Mouse (Mus musculus) heart, embryonic 12.5 days (tissue): ENCODE measurements at regions not wholly inside any gene's neighbourhood (a gene's known extent, or its start where the extent isn't known, plus 50 kb on each side); places are given as distances from the start of the nearest gene placed in this dataset.
A peak's percentile ranks its signal among the peaks of the same experiment; 100 is the strongest.
"Not testable (repeated sequence)": the region's sequence is repeated elsewhere in the genome, so short reads cannot be mapped to it uniquely, and the experiment has no call there.

Source experiments
- ATAC-seq: fragments of 200-750 bp; cut with Nextera tagmentation; 2 replicates; pipeline ENCODE4 v1.8.0; 2017; ENCODE audit warnings: moderate TSS enrichment, moderate library complexity; ENCODE audit not compliant: insufficient number of reproducible peaks, low FRiP score
- H3K27ac ChIP-seq: fragments of 300-500 bp; sonication (generic); 2 replicates; pipeline ENCODE4 v1.5.1; 2016; ENCODE audit warnings: mild to moderate bottlenecking, moderate library complexity; ENCODE audit not compliant: poor library complexity, severe bottlenecking
- H3K27me3 ChIP-seq: fragments of 300-500 bp; sonication (generic); replicated peaks from 2 replicates; pipeline ENCODE4 v1.6.1; 2016; ENCODE audit warnings: mild to moderate bottlenecking, moderate library complexity
- H3K36me3 ChIP-seq: fragments of 300-500 bp; sonication (generic); 2 replicates; pipeline ENCODE4 v1.6.1; 2016; ENCODE audit warnings: mild to moderate bottlenecking, moderate library complexity
- H3K4me1 ChIP-seq: fragments of 300-500 bp; sonication (generic); replicated peaks from 2 replicates; pipeline ENCODE4 v1.6.1; 2016; ENCODE audit warnings: mild to moderate bottlenecking
- H3K4me2 ChIP-seq: fragments of 300-500 bp; sonication (generic); 2 replicates; pipeline ENCODE4 v1.6.1; 2016; ENCODE audit warnings: mild to moderate bottlenecking, moderate library complexity
- H3K4me3 ChIP-seq: fragments of 300-500 bp; sonication (generic); 2 replicates; pipeline ENCODE4 v1.5.1; 2016; ENCODE audit warnings: mild to moderate bottlenecking
- H3K9ac ChIP-seq: fragments of 300-500 bp; sonication (generic); 2 replicates; pipeline ENCODE4 v1.6.1; 2016; ENCODE audit warnings: mild to moderate bottlenecking, moderate library complexity
- H3K9me3 ChIP-seq: fragments of 300-500 bp; sonication (generic); replicated peaks from 2 replicates; pipeline ENCODE4 v1.6.1; 2016; ENCODE audit warnings: mild to moderate bottlenecking, moderate library complexity
- WGBS: fragments of 180-500 bp; shearing (Covaris S2); methylation state at CpG from one replicate; pipeline ENCODE4 v1.1.7; 2016; 5-methylcytosine and 5-hydroxymethylcytosine counted together

DNA sequence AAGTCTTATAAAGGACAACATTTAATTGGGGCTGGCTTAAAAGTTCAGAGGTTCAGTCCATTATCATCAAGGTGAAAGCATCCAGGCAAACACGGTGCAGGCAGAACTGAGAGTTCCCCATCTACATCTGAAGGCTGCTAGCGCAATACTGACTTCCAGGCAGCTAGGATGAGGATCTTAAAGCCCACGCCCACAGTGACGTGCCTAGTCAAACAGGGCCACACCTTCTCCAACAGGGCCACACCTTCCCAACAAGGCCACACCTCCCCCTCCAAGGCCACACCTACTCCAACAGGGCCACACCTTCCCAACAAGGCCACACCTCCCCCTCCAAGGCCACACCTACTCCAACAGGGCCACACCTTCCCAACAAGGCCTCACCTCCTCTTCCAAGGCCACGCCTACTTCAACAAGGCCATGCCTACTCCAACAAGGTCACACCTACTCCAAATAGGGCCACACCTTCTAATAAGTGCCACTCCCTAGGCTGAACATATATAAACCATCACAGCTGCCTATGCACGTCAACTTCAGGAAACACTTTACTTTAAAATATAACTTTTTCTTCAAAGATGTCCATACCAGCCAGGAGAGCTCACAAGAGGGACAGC, 184.1 kb upstream of the Ajap1 start:
- H3K27ac ChIP-seq, H3K36me3 ChIP-seq, H3K4me2 ChIP-seq, H3K9me3 ChIP-seq, H3K9ac ChIP-seq, H3K27me3 ChIP-seq, H3K4me3 ChIP-seq, H3K4me1 ChIP-seq: not testable (repeated sequence)
- ATAC-seq: peak; percentile 67
- 66% methylated on average over 6 of the region's 6 CpGs for WGBS

DNA sequence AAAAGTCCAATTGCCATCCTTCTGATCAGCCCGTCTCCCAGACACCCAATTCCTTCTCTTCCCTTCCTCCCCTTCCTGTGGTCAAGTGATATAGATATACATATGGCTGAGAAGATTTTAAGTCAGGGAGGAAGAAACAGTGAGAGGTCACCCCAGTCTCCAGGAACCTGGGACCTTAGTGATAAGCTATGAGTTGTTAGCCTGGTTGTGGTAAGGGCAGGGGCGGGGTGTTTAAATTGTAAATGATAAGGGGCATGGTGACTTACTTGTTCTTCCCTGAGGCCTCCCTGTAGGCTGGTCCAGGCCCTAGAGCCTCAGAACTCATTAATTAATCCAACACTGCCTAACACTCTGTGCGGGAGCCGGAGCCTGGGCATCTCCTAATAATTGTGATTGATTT, 186.5 kb upstream of the Ajap1 start:
- ATAC-seq: no peak
- H3K4me3 ChIP-seq: no peak overlapping the region
- 66% methylated on average over 4 of the region's 4 CpGs for WGBS
- H3K4me2 ChIP-seq: no peak overlapping the region
- no peak overlapping the region for H3K9ac ChIP-seq
- no peaks in the 10 kb centered on the region for H3K27me3 ChIP-seq
- no peaks in the 10 kb centered on the region for H3K36me3 ChIP-seq
- no peak overlapping the region for H3K27ac ChIP-seq
- peaks cover 4% of the 10 kb centered on the region; the same call in 1 of the 2 replicates for H3K9me3 ChIP-seq
- H3K4me1 ChIP-seq: no peaks in the 10 kb centered on the region

DNA sequence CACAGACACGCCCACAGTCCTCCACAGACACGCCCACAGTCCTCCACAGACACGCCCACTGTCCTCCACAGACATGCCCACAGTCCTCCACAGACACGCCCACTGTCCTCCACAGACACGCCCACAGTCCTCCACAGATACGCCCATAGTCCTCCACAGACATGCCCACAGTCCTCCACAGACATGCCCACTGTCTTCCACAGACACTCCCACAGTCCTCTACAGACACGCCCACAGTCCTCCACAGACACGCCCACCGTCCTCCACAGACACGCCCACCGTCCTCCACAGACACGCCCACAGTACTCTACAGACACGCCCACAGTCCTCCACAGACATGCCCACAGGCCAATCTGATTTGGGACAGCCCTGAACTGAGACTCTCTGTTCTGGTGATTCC, 187.6 kb upstream of the Ajap1 start:
- Histone ChIP-seq H3K9me3 (peaks cover 4% of the 10 kb centered on the region; the same call in 1 of the 2 replicates), H3K4me1 (no peaks in the 10 kb centered on the region), H3K9ac (no peak overlapping the region), H3K27me3 (no peaks in the 10 kb centered on the region), H3K36me3 (no peaks in the 10 kb centered on the region), H3K27ac (no peak overlapping the region), H3K4me3 (no peak overlapping the region), H3K4me2 (no peak overlapping the region)
- ATAC-seq: no peak
- 73% methylated on average over 13 of the region's 13 CpGs for WGBS

DNA sequence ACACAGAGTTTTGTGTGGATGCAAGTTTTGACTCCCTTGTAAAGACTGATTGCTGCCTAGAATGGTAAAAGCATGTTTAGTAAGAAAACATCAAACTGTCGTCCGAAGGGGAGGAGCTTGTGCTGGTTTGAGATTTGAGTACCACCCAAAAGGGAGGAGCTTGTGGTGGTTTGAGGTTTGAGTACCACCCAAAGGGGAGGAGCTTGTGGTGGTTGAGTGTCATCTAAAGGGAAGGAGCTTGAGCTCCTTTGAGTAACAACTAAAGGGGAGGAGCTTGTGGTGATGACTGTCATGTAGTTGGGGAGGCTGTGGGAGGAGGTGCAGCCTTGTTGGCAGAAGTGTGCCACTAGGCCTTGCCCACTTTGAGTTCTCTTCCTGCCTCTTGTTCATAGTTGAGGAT, 192.8 kb upstream of the Ajap1 start:
- Histone ChIP-seq H3K36me3 (no peaks in the 10 kb centered on the region), H3K4me1 (no peaks in the 10 kb centered on the region), H3K9ac (no peak overlapping the region), H3K4me3 (no peak overlapping the region), H3K9me3 (0 out of 2 replicates have a peak, but pooled peaks cover under 1% of the 10 kb centered on the region), H3K27ac (no peak overlapping the region), H3K27me3 (no peaks in the 10 kb centered on the region), H3K4me2 (no peak overlapping the region)
- no peak for ATAC-seq
- 77% methylated on average over 2 of the region's 2 CpGs for WGBS

DNA sequence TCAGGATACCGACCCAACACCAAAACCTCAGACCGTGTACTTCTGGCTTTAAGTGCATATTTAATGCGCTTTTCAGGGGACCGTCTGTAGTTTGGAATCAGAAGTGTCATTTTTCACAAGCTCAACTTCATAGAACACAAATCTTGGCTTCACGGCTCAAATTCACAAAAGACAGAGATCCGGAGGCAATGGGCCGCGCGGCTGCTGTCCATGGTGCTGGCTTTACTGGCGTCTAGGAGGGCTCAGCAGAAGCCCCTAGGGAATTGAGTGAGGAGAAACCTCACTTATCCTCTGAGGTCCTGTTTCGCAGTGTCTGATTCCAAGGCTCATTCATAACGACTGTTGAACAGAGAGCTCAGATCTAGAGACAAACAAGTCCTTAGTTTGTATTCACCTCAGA, 196.5 kb upstream of the Ajap1 start:
- ATAC-seq: no peak
- Histone ChIP-seq H3K27ac (no peak overlapping the region), H3K4me3 (no peak overlapping the region), H3K9me3 (no peaks in the 10 kb centered on the region; the same call in 1 of the 2 replicates), H3K4me1 (no peaks in the 10 kb centered on the region), H3K27me3 (no peaks in the 10 kb centered on the region), H3K36me3 (no peaks in the 10 kb centered on the region), H3K9ac (no peak overlapping the region), H3K4me2 (no peak overlapping the region)
- 28% methylated on average over 12 of the region's 12 CpGs for WGBS

DNA sequence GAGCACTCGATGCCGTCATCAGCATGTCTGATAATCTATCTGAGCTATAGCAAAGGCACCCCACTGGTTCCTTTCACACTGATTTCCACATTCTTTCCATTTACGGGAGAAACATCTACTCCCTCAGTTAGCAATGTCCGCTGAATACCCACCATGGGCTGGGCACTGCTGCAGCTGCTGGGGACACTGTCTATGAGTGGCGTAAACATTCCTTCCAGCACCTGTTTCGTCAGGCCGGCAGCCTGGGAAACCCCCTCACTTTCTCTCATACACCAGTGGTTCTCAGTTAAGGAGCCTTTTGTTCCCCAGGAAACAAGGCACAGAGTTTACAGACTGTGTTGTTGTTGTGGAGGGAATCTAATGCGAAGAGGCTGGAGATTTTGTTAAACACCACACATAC, 205.8 kb upstream of the Ajap1 start:
- WGBS: 52% methylated on average over 8 of the region's 8 CpGs
- Histone ChIP-seq H3K27ac (no peak overlapping the region), H3K4me2 (no peak overlapping the region), H3K36me3 (no peaks in the 10 kb centered on the region), H3K4me1 (no peaks in the 10 kb centered on the region), H3K27me3 (no peaks in the 10 kb centered on the region), H3K9me3 (no peaks in the 10 kb centered on the region; the same call in 1 of the 2 replicates), H3K4me3 (no peak overlapping the region), H3K9ac (no peak overlapping the region)
- no peak for ATAC-seq

DNA sequence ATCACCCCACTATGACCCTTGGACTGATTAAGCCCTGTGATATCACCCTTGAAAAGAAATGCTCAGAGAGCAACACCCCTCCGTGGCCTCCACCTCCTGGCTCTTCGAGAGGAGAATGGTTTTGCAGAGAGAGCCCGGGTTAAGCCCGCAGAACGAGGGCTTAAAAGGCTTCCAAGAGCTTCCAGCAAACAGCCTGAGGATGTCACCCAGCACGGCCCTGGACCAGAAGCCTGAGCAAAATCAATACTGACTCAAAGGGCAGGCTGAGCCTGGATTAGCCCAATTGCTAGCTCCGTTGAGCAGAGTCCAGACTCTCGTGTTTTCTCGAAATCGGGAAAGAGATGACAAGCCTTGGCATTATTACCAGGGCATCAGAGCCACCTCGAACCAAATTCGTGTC, 211.3 kb upstream of the Ajap1 start:
- Histone ChIP-seq H3K27me3 (0 out of 2 replicates have a peak, but pooled peaks cover 5% of the 10 kb centered on the region), H3K9ac (no peak overlapping the region), H3K9me3 (no peaks in the 10 kb centered on the region), H3K4me1 (no peaks in the 10 kb centered on the region), H3K27ac (no peak overlapping the region), H3K36me3 (no peaks in the 10 kb centered on the region), H3K4me2 (no peak overlapping the region), H3K4me3 (no peak overlapping the region)
- WGBS: 71% methylated on average over 12 of the region's 12 CpGs
- ATAC-seq: no peak

DNA sequence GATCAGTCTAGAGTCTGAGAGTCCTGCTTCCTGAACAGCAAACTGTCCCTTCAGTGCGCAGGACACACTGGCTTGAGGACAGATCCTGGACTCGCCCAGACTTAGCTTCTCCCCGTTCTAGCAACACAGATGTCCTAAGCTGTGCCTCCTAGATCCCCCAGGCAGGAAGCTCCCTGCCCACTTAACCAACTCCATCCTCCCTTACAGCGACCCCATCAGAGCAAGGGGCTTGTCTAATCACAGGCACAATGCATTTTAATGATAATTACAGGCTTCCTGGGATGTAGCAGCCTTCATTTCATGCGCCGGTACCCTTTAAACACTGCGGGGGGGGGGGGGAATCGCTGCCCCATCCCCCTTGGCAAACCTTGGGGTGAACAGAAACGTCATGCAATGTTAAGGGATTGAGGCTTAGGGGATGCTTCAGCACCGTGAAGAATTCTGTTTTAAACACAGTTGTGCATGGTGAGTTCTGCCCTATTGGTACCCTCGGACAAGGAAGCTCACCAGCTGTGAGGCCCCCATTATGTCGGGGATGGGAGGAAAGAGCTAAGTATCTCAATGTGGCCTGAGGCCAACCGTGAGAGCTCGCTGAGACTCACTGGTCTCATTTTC, 213.9 kb upstream of the Ajap1 start:
- H3K27me3 ChIP-seq: 0 out of 2 replicates have a peak, but pooled peaks cover 5% of the 10 kb centered on the region
- no peaks in the 10 kb centered on the region for H3K4me1 ChIP-seq
- no peak for ATAC-seq
- no peak overlapping the region for H3K27ac ChIP-seq
- no peaks in the 10 kb centered on the region for H3K9me3 ChIP-seq
- no peak overlapping the region for H3K9ac ChIP-seq
- WGBS: 58% methylated on average over 14 of the region's 14 CpGs
- H3K36me3 ChIP-seq: no peaks in the 10 kb centered on the region
- no peak overlapping the region for H3K4me3 ChIP-seq
- H3K4me2 ChIP-seq: no peak overlapping the region

DNA sequence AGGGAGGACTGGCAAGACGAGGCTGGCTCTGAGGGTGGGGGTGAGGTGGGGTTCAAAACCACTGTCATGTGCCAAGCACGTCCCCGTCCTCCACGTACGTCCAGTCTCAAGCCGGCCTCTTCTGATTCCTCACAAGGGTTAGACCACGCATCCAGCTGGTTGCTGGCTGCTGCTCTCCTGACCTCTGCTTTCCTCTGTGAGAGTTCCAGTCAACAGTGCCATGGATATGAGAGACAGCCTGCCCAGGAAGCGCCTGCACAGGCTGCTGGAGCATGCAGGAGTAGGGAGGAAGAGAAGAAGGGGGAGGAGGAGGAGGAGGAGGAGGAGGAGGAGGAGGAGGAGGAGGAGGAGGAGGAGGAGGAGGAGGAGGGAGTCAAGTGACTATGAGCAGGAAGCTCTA, 224.6 kb upstream of the Ajap1 start:
- H3K27ac ChIP-seq: no peak overlapping the region
- no peak overlapping the region for H3K9ac ChIP-seq
- peaks cover 5% of the 10 kb centered on the region; the same call in 1 of the 2 replicates for H3K27me3 ChIP-seq
- no peaks in the 10 kb centered on the region for H3K36me3 ChIP-seq
- no peaks in the 10 kb centered on the region for H3K9me3 ChIP-seq
- no peak for ATAC-seq
- H3K4me3 ChIP-seq: no peak overlapping the region
- no peak overlapping the region for H3K4me2 ChIP-seq
- 55% methylated on average over 7 of the region's 8 CpGs for WGBS
- H3K4me1 ChIP-seq: no peaks in the 10 kb centered on the region

DNA sequence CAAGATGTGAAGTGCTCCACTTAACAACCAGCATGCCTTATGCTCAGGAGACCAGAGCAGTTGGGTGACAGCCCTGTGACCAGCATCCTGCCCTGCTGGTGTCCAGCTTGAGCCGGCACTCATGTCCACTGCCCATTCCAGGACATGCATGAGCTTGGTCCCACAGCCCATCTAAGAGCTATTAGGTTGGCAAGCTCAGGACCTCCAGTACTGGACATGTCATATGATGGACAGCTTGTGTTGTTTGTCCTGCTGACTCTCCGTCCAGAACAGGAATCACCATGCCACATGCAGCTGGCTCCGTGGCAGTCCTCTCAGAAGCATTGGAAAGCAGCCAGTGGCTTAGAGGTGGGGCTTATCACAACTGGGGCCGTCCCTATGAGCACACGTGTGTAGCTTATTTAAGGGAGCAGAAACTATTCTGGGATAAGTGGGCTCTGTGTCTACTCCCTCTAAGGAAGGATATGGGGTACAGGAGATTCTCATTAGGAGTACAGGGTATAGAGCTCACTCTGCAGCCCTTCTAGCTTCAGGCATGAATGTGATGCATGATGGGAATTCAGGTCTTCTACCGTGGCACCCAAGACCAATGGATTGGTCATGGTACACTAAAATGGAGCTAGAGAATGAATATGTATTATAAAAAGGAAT, 232.5 kb upstream of the Ajap1 start:
- Histone ChIP-seq H3K9ac (no peak overlapping the region), H3K27ac (no peak overlapping the region), H3K4me1 (peaks cover 10% of the 10 kb centered on the region), H3K4me2 (no peak overlapping the region), H3K27me3 (peaks cover 12% of the 10 kb centered on the region), H3K4me3 (no peak overlapping the region), H3K9me3 (no peaks in the 10 kb centered on the region), H3K36me3 (no peaks in the 10 kb centered on the region)
- WGBS: 32% methylated on average over 6 of the region's 6 CpGs
- no peak for ATAC-seq

DNA sequence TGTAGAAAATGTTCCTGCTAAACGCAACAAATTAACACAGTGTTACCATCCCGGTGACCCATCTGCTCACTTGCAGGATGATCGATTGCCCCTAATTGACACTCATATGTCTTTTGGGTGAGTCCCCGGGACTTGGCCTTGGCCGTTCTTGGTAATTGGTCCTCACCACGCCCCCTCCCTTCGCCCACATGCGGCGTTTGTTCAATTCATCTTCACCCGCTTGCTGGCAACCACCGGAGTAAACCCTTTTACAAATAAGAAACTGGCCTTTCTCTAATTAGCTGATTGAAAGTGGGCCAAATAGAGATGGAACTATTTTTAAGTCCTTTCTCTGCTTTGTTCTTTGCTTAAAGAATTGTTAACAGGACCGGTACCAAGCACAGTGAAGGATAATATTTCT, 234.7 kb upstream of the Ajap1 start:
- H3K9ac ChIP-seq: no peak overlapping the region
- no peaks in the 10 kb centered on the region for H3K9me3 ChIP-seq
- WGBS: 88% methylated on average over 12 of the region's 12 CpGs

More for the DNA sequence above, 234.7 kb upstream of the Ajap1 start:
- Histone ChIP-seq H3K4me2 (no peak overlapping the region), H3K27ac (no peak overlapping the region), H3K36me3 (no peaks in the 10 kb centered on the region), H3K4me1 (peaks cover 10% of the 10 kb centered on the region), H3K27me3 (peaks cover 7% of the 10 kb centered on the region; the same call in 1 of the 2 replicates), H3K4me3 (no peak overlapping the region)
- ATAC-seq: no peak
